Mouse (Mus musculus): ENCODE measurements at regions not wholly inside any gene's neighbourhood (a gene's known extent, or its start where the extent isn't known, plus 50 kb on each side); places are given as distances from the start of the nearest gene placed in this dataset.
A peak's percentile ranks its signal among the peaks of the same experiment; 100 is the strongest.

- no peak for DNase-seq
These were observed 174.9 kb upstream of the Rnaseh2b start for GRCm38 (mm10) chr14:62117532-62117931.

GRCm38 (mm10) chr14:62118542-62118953, 173.8 kb upstream of the Rnaseh2b start:
- no peak for DNase-seq

- DNase-seq = no peak
These were observed 163.5 kb upstream of the Rnaseh2b start for GRCm38 (mm10) chr14:62128918-62129317.

GRCm38 (mm10) chr14:62132353-62132816, 160.0 kb upstream of the Rnaseh2b start:
- no peak for DNase-seq

- DNase-seq = no peak
These were observed 154.4 kb upstream of the Rnaseh2b start for GRCm38 (mm10) chr14:62137981-62138380.

DNA sequence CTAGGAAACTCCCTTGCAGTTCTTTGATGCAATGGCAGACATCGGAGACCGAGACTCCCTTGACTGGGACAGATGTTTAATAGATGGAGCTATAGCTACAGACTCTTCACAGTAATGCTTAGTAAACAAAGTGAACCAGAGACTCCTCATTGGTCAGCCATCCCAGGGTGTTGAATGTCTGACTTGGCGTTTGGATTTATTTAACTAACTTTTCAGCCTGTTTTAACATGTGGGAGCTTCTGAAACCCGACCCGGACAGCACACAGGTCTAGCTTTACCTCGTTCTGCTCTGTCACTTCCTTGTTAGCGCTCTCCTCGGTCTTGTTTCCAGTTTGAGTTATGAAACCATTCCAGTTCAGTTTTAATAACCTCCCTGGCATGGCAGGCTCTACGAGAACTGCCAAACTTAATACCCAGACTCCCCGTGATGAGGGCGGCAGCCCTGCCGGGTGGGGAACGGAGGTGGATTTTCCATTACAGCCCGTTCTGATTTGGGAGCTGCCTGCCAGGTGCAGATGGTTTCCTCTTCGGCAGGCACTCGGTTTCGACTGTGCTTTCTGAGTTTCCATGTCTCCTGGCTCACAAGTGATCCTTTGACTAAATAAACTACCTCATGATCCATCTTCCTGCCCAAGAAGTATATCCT, 147.9 kb upstream of the Rnaseh2b start:
- no peak for DNase-seq

DNA sequence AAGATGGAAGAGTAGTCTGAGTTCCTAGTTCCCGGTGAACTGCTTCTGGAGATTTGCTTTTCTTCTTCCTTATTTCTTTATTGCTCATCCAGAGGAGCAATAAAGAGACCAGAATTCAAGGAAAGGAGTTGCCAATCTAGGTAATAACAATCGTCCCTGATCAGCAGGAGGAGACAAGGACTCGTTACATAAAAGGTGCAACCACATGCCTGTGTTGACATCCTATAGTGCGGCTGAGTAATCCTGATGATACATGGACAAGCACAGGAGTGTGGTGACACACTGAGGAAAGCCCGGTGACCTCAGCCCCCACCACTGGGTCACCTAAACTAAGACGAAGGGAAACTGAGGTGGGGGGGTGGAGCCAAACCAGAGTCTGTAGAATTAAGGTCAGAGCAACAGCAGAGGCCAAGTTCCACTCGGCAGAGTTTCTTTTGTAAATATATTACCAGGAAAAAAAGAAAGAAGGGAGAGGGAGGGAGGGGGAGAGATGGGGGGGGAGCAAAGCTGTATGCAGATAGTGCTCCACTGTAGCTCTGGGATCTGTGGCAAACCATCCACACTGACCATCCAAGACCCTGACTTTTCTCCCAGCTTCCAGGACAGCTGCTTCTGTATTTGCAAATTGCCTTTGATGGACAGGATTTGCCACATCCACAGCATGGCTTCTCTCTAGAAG, 135.2 kb upstream of the Rnaseh2b start:
- DNase-seq = no peak

- DNase-seq = no peak
These were observed 132.7 kb upstream of the Rnaseh2b start for GRCm38 (mm10) chr14:62159690-62160089.

DNA sequence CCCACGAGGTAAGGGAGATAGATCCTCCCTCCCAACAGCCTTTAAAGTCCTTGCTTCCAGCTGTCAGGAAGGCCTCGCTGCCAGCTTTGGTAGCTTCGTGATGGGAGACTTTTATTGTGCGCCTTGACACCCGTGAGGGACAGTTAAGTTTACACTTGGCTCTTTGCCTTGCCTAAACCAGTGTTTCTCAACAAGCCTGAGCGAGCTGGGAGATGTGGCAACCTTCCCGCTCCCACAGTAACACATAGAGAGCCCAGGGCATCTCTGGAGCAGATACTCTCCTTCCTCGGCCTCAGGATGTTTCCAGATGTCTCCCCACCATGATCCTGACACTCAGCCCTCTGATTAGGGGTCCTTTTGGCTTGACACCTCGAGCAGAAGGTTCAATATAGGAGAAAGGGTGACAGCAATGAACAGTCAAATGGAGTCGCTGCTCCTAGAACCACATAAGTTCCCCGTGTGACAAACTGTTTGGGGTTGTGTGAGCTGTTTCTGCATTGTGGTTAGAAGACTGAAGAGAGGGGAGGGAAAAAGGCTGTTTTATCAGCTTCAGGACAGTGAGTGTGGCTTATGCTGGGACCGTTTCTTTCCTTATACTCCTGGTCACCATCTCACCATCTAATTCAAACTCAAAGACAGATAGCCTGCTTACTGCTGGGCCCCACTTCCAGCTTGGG, 129.1 kb upstream of the Rnaseh2b start:
- DNase-seq = no peak

DNA sequence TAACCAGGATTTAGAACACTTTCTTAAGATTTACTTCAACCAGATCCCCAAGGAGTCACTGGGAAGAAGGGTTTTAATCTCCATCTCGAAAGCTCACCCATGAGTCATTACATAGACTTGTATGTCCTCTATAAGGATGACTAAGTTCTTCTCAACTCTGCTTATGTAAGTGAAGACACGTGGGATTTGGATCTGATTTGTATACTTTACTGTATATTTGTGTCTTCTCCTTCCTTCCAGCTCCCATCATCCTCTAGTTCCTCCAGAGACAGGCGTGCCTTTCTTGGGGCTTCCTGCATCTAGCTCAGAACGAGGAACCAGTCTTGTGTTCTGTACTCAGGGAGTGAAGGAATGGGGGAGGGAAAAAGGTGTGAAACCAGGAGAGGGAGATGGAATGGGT, 127.5 kb upstream of the Rnaseh2b start:
- DNase-seq = no peak

DNA sequence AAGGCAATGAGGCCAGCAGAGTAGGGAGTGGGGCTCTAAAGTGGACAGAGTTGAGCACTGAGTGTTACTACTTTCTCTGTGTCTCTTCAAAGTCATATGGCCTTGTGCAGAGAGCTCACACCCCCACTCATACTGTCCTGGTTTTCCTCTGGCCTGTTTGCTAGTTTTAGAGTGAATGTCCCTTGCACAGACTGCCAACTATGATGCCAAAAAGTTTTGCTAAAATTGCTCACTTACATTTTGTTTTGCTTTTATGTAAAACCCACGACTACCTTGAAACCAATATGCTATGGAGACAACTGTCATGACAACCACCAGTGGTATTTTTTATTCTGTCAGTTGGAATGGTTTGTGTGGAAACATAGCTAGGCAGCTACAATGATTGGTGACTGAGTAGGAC, 126.4 kb upstream of the Rnaseh2b start:
- no peak for DNase-seq

DNA sequence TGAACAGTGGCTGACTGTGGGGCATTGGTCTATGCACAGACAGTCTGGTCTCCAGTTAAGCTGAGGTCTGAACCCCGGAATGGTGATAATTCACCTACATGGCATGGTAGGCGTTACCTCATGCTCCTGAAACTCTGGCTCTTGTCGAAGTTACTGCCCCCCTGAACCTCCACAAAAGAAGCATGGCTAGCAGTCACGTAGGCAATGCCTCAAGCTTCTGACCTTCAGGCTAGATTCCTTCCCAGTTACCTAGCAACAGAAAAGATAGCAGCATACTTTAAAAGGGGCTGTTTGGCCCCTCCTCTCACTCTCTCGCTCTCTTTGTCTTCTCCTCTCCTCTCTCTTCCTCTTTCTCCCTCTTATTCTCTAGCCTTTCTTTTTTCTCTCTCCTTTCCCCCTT, 125.8 kb upstream of the Rnaseh2b start:
- no peak for DNase-seq

DNA sequence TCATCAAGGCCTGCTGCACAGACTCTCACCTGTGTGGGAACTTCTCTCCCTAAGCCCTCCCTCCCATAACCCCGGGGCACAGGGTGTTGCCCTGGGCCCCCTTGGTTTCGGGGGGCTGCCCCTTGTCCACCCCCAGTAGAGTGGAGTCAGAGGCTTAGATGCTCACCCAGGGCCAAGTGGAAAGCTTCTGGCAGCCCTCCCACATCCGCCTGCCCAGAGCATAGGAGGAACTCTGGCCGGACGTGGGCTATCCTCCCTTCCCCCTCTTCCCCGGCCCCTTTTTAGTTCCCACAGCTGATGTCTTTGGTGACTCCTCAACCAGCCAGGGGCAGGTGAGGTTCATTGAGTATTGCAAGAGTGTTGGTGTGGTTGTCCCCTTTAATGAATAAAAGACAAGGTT, 125.3 kb upstream of the Rnaseh2b start:
- DNase-seq = no peak

- no peak for DNase-seq
These were observed 123.7 kb upstream of the Rnaseh2b start for GRCm38 (mm10) chr14:62168711-62169110.

- DNase-seq = peak; percentile 21 to 45
These were observed 122.0 kb upstream of the Rnaseh2b start for GRCm38 (mm10) chr14:62170385-62170784.

DNA sequence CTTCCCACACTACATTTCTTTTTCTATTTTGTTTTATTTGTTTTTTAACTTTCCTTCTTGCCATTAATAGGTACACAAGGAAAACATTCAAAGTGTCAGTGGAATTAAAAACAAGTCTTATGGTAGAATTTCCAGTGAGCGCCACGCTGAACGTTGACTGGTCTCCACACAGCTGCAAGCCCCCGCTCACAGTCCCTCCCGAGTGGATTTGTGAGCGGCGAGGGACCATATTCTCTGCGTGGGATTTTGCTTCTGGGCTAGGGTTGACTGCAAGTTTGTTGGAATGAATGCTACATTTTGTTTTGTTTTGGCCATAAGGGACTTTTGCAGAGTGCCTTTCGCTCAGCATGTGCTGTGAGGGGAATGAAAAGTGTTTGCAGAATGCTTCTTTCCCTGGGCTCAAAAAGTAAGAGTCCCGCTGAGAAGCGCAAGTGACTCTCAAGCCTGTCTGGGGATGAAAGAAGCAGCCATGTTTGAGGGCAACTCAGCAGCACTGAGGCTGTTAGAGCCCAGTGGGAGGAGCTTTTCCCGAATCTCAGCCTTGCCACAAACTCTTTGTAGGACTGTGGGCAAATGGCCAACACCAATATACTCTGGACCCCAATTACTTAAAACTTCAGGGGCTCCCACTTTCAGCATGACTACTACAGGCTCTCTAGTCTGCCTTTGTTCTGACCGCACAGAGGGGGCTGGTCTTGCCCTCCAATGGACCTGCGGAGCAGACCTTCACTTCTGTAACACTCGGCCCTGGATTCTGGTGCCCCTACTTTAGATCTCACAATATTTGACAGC, 120.9 kb upstream of the Rnaseh2b start:
- no peak for DNase-seq

DNA sequence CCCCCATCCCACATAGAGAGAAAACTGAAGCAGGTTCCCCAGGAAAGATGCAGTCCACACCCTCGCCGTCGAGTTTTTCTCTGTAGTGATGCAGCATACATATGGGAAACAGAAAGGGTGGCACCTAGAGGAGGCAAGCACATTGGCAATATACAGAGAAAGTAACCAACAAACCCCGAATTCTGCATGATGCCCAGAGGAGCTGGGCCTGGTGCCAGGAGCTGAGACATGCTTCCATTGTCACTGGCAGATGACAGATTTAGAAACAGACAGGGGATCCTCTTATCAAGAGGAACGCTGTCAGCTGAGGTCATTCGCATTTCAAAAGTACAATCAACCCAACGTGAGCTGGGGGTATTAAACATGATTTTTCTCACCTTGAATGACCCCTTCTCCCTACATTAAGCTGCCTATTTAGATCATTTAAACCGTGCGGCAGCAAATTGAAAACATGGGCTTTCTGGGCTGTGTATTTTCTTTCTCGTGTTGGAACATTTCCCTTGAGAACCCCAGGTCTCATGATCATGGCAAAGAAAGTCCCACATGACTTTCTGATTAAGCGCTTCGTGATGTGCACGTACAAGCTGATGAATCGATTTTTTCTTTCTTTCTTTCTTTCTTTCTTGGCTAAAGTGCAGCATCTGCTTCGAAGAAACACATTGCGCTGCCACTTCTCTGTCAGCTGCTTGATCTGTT, 118.4 kb upstream of the Rnaseh2b start:
- no peak for DNase-seq

DNA sequence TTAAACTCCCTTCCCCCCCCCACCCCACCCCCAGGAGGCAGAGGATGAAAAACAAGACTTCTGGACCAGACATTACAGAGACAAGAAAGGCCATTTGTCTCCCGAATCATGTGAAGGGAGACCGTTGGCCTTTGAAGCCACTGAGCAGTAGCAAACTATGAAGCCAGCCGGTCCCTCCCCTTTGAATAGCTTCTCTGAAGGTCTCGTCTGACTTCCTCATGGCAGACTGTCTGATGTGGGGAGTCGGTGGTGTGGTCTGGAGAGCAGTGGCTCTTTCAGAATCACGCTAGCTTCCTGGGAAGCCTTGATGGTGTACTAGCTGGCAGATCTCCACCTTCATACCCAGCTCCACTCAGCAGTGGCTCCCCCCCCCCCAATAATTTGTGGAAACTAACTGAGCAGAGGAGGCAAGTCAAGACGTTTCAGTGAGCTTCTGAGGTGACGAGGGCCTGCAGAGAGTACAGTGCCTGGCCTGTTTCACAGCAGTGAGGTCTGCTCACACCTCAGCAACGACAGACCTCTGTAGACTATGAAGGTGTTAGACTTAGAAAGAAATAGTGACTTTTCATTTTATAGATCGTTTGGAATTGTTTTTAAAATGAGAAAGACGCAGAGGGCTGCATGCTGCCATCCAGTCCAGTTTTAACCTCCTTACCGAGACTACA, 116.9 kb upstream of the Rnaseh2b start:
- DNase-seq = no peak

DNA sequence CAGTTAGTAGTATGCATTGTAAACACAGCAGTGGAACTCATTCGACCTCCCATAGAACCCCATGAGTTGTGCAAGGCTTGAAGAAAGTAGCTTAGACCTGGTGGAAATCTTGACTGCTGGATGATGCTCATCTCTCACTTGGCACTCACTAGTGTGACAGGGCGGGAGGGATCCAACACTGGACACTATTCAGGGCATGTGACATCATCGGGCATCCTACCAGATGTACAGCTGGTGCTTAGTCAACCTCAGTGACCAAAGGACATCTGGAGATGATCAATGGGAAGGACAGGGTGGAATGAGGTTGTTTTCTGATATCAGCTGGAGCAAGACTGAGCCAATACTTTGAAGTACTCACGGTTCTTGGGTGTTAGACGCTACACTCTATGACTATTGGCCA, 114.9 kb upstream of the Rnaseh2b start:
- no peak for DNase-seq

- DNase-seq = no peak
These were observed 105.0 kb upstream of the Rnaseh2b start for GRCm38 (mm10) chr14:62187360-62187759.

DNA sequence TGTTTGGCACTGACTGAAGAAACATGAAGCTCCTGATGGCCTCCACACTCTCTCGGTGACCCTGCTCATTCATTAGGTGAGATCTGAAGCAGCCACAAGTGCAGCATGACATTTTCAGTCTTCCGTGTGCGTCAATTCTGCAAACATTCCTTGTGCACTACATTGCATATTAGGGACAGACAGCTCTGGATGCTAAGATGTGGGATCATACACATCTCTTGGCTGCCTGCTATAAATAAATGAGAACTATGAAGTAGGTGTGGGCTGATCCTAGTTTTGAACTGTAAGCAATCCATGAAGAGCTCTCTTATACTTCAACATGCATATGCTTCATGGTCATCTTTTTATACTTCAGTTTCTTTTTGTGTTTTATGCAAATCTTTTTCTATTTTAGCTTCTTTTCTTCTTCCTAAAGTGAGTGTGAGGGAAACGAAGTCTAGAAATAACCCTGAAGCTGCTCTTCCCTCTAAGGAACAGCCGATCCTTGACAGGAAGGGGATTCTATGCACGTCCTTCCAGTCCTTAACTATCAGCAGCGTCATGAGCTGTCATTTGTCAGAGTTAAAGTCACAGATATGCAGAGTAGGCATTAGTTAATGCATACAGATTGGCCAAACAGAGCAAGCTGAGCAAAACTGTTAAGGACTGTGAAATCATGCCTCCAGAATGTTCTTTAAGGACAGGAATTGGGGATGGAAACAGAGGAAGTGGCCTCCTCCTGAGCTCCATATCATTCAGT, 104.1 kb upstream of the Rnaseh2b start:
- no peak for DNase-seq
